Mouse (Mus musculus): ENCODE results near the gene Gm6525. TPM values are rescaled to one million over a fixed set of nuclear protein-coding genes. Genes with fewer than 3 reads are reported as not detected.

The Gm6525 gene
- polyA plus RNA-seq, 1 experiment from 2014 or later = 0.28 TPM

- Histone ChIP-seq H3K27me3 (replicated peaks) (no peaks in the 10 kb centered on the region), H3K4me3 (no peak overlapping the region), H3K4me1 (peaks cover 4% of the 10 kb centered on the region; the same call in 1 of the 2 replicates), H3K27ac (replicated peaks) (no peak overlapping the region), H3K4me2 (no peak overlapping the region), H3K36me3 (no peaks in the 10 kb centered on the region), H3K9ac (no peak overlapping the region), H3K9me3 (0 out of 2 replicates have a peak, but pooled peaks cover 3% of the 10 kb centered on the region)
- ATAC-seq (ENCODE audit: extremely low read depth, insufficient number of reproducible peaks, low FRiP score, low TSS enrichment) = no peak
- 91% methylated on average over 3 of the region's 3 CpGs for WGBS
Measured at GRCm38 (mm10) chr3:84149831-84150230, 24.1 kb upstream of the Gm6525 start.

DNA sequence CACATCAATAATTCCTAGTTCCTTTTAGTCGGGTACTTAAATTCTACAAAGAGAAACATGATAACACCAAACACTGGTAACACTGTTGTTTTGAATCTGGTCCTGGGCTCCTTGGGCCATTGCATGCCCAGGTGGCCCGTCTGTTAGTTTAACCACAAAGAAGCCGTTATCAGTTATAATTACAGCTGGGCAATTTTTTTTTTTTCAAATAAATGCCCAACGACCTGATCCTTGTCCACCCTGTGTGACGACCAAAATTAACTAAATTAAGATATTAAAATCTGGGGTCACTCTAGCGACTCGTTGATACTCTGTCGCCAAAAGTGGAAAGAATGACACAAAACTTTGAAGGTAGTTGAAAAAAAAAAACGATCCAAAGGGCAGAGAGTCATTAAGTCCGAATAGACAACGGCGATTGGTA lies 19.2 kb upstream of the Gm6525 start:
- Histone ChIP-seq H3K36me3 (peaks cover 2% of the 10 kb centered on the region; the same call in 1 of the 2 replicates), H3K27me3 (replicated peaks) (no peaks in the 10 kb centered on the region), H3K4me3 (peak overlapping the region; percentile 72), H3K4me2 (peak overlapping the region; percentile 99), H3K9ac (no peak overlapping the region), H3K27ac (replicated peaks) (no peak overlapping the region), H3K4me1 (peaks cover 5% of the 10 kb centered on the region; the same call in 1 of the 2 replicates), H3K9me3 (no peaks in the 10 kb centered on the region)
- 16% methylated on average over 12 of the region's 12 CpGs for WGBS
- ATAC-seq (ENCODE audit: extremely low read depth, insufficient number of reproducible peaks, low FRiP score, low TSS enrichment) = no peak

DNA sequence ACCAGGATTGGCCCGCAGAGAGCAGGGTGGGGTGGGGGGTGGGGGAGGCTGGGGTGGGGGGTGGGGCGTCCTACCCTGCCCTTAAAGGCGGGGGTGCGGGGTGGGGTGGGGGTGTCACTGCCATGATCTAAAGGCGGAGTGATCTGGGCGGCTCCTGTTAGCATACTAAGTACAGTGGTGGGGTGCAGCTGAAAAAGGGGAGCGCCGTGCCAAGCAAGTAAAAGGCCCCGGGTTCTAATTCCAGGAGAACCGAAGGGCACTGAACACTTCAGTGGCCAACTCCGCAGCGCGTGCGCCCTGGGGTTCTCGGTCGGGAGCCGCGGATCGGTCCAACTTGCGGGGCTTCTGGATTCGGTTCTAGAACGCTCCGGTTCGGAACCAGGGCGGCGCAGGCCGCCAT lies 18.8 kb upstream of the Gm6525 start:
- Histone ChIP-seq H3K36me3 (peaks cover 5% of the 10 kb centered on the region; the same call in 1 of the 2 replicates), H3K4me2 (peak overlapping the region; percentile 99), H3K9ac (peak overlapping the region; percentile 86), H3K4me3 (peak overlapping the region; percentile 72), H3K4me1 (peaks cover 5% of the 10 kb centered on the region; the same call in 1 of the 2 replicates), H3K9me3 (no peaks in the 10 kb centered on the region), H3K27ac (replicated peaks) (peak overlapping the region; percentile 53; the same call in 1 of the 2 replicates), H3K27me3 (replicated peaks) (no peaks in the 10 kb centered on the region)
- ATAC-seq (ENCODE audit: extremely low read depth, insufficient number of reproducible peaks, low FRiP score, low TSS enrichment) = peak; percentile 26; the same call in 1 of the 2 replicates
- 1% methylated on average over 27 of the region's 27 CpGs for WGBS

GRCm38 (mm10) chr3:84155558-84156006 lies 18.3 kb upstream of the Gm6525 start, which contains the start of gene Mnd1:
Gene Mnd1, minus strand, starts transcription at chr3:84155786.
- Histone ChIP-seq H3K9me3 (no peaks in the 10 kb centered on the region), H3K4me2 (peak within 1 kb of the TSS; percentile 99), H3K36me3 (peaks cover 5% of the 10 kb centered on the region; the same call in 1 of the 2 replicates), H3K4me1 (peaks cover 5% of the 10 kb centered on the region; the same call in 1 of the 2 replicates), H3K4me3 (peak within 1 kb of the TSS; percentile 72), H3K9ac (peak within 1 kb of the TSS; percentile 86), H3K27me3 (replicated peaks) (no peaks in the 10 kb centered on the region), H3K27ac (replicated peaks) (peak within 1 kb of the TSS; percentile 53; the same call in 1 of the 2 replicates)
- ATAC-seq (ENCODE audit: extremely low read depth, insufficient number of reproducible peaks, low FRiP score, low TSS enrichment) = peak; percentile 98
- under 1% methylated on average over 29 of the region's 29 CpGs for WGBS

- Histone ChIP-seq H3K9ac (0 out of 2 replicates have a peak overlapping the region, but pooled peaks have one; percentile 19), H3K9me3 (no peaks in the 10 kb centered on the region), H3K4me2 (peak overlapping the region; percentile 99), H3K4me1 (peaks cover 5% of the 10 kb centered on the region; the same call in 1 of the 2 replicates), H3K27ac (replicated peaks) (no peak overlapping the region), H3K27me3 (replicated peaks) (no peaks in the 10 kb centered on the region), H3K36me3 (peaks cover 5% of the 10 kb centered on the region; the same call in 1 of the 2 replicates), H3K4me3 (peak overlapping the region; percentile 72)
- no peak for ATAC-seq (ENCODE audit: extremely low read depth, insufficient number of reproducible peaks, low FRiP score, low TSS enrichment)
- 56% methylated on average over 6 of the region's 6 CpGs for WGBS
Measured at GRCm38 (mm10) chr3:84156105-84156504, 17.8 kb upstream of the Gm6525 start.

- Histone ChIP-seq H3K4me1 (peaks cover 5% of the 10 kb centered on the region; the same call in 1 of the 2 replicates), H3K27ac (replicated peaks) (no peak overlapping the region), H3K4me2 (no peak overlapping the region), H3K4me3 (no peak overlapping the region), H3K36me3 (peaks cover 5% of the 10 kb centered on the region; the same call in 1 of the 2 replicates), H3K9ac (no peak overlapping the region), H3K9me3 (no peaks in the 10 kb centered on the region), H3K27me3 (replicated peaks) (no peaks in the 10 kb centered on the region)
- WGBS = 68% methylated on average over 4 of the region's 4 CpGs
- no peak for ATAC-seq (ENCODE audit: extremely low read depth, insufficient number of reproducible peaks, low FRiP score, low TSS enrichment)
Measured at GRCm38 (mm10) chr3:84157011-84157410, 16.9 kb upstream of the Gm6525 start.

GRCm38 (mm10) chr3:84157559-84158350 lies 16.1 kb upstream of the Gm6525 start:
- peaks cover 5% of the 10 kb centered on the region; the same call in 1 of the 2 replicates for H3K4me1 ChIP-seq
- 78% methylated on average over 4 of the region's 4 CpGs for WGBS
- no peak for ATAC-seq (ENCODE audit: extremely low read depth, insufficient number of reproducible peaks, low FRiP score, low TSS enrichment)

DNA sequence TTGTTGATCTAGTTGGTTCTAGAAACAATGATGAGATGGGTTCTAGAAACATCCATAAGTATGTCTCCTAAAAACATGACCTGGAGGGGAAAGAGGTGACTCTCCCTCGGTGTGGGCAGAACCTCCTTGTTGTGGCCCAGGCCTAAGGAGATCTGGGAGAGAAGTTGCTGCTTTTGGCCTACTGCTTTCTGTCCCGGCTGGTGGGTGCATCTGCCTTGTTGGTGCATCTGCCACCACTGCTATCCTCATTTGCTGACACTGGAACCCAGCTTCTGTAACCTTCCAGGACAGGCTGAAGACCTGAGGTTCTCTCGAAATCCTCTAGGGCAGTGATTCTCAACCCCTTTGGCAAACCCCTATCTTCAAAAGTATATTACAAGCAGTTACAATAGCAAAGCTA lies 8.5 kb upstream of the Gm6525 start:
- Histone ChIP-seq H3K4me3 (no peak overlapping the region), H3K4me1 (no peaks in the 10 kb centered on the region), H3K27me3 (replicated peaks) (no peaks in the 10 kb centered on the region), H3K36me3 (peaks cover 26% of the 10 kb centered on the region), H3K4me2 (no peak overlapping the region), H3K9me3 (no peaks in the 10 kb centered on the region), H3K27ac (replicated peaks) (no peak overlapping the region), H3K9ac (no peak overlapping the region)
- no peak for ATAC-seq (ENCODE audit: extremely low read depth, insufficient number of reproducible peaks, low FRiP score, low TSS enrichment)
- 78% methylated on average over 3 of the region's 3 CpGs for WGBS

More at GRCm38 (mm10) chr3:84157559-84158350, 16.1 kb upstream of the Gm6525 start:
- H3K36me3 ChIP-seq = peaks cover 5% of the 10 kb centered on the region; the same call in 1 of the 2 replicates
- H3K4me3 ChIP-seq = no peak overlapping the region
- no peaks in the 10 kb centered on the region for H3K27me3 ChIP-seq (replicated peaks)
- no peak overlapping the region for H3K4me2 ChIP-seq
- H3K27ac ChIP-seq (replicated peaks) = no peak overlapping the region
- H3K9me3 ChIP-seq = no peaks in the 10 kb centered on the region
- H3K9ac ChIP-seq = no peak overlapping the region

GRCm38 (mm10) chr3:84166073-84166472 lies 7.8 kb upstream of the Gm6525 start:
- no peaks in the 10 kb centered on the region for H3K27me3 ChIP-seq (replicated peaks)
- ATAC-seq (ENCODE audit: extremely low read depth, insufficient number of reproducible peaks, low FRiP score, low TSS enrichment) = no peak
- no peak overlapping the region for H3K4me2 ChIP-seq
- no peak overlapping the region for H3K9ac ChIP-seq
- no peaks in the 10 kb centered on the region for H3K9me3 ChIP-seq
- no peaks in the 10 kb centered on the region for H3K4me1 ChIP-seq
- no peak overlapping the region for H3K4me3 ChIP-seq
- no peak overlapping the region for H3K27ac ChIP-seq (replicated peaks)
- peaks cover 29% of the 10 kb centered on the region for H3K36me3 ChIP-seq
- 80% methylated on average over 5 of the region's 5 CpGs for WGBS

GRCm38 (mm10) chr3:84168943-84169342 lies 5.0 kb upstream of the Gm6525 start:
- Histone ChIP-seq H3K27me3 (replicated peaks) (no peaks in the 10 kb centered on the region), H3K9me3 (no peaks in the 10 kb centered on the region), H3K4me2 (no peak overlapping the region), H3K36me3 (peaks cover 29% of the 10 kb centered on the region), H3K27ac (replicated peaks) (no peak overlapping the region), H3K4me3 (no peak overlapping the region), H3K9ac (no peak overlapping the region), H3K4me1 (no peaks in the 10 kb centered on the region)
- 81% methylated on average over 6 of the region's 6 CpGs for WGBS
- no peak for ATAC-seq (ENCODE audit: extremely low read depth, insufficient number of reproducible peaks, low FRiP score, low TSS enrichment)

GRCm38 (mm10) chr3:84169393-84170005 lies 4.4 kb upstream of the Gm6525 start:
- Histone ChIP-seq H3K27ac (replicated peaks) (no peak overlapping the region), H3K9me3 (no peaks in the 10 kb centered on the region), H3K27me3 (replicated peaks) (no peaks in the 10 kb centered on the region), H3K4me3 (no peak overlapping the region), H3K36me3 (peaks cover 24% of the 10 kb centered on the region), H3K4me2 (no peak overlapping the region), H3K4me1 (no peaks in the 10 kb centered on the region), H3K9ac (no peak overlapping the region)
- ATAC-seq (ENCODE audit: extremely low read depth, insufficient number of reproducible peaks, low FRiP score, low TSS enrichment) = no peak
- 57% methylated on average over 8 of the region's 8 CpGs for WGBS

Measured in heart, embryonic 13.5 days (tissue).